In genomic region chr2:32084872-32085199, GRCm38 (mm10) we compare ENCODE assay signal across 7 mouse cellular contexts. TPM values are rescaled to one million over a fixed set of nuclear protein-coding genes. Genes with fewer than 3 reads are reported as not detected.
DNase-seq lines count a peak whose midpoint lies in the region; ATAC-seq and TF ChIP-seq lines count a peak whose summit lies in the region.

No protein-coding gene starts in this region.

- peaks cover 7% of the 10 kb centered on the region; the same call in 1 of the 2 replicates for H3K4me1 ChIP-seq in lung, postnatal 0 days (ENCODE audit: insufficient read depth, low read depth, low read length)
- peaks cover 27% of the 10 kb centered on the region for H3K4me1 ChIP-seq in forebrain, embryonic 15.5 days
- H3K4me1 ChIP-seq in liver, embryonic 12.5 days: peaks cover 69% of the 10 kb centered on the region
- peaks cover 2% of the 10 kb centered on the region; the same call in 1 of the 2 replicates for H3K4me1 ChIP-seq in stomach, postnatal 0 days (replicated peaks; ENCODE audit: control insufficient read depth, insufficient read depth)

- peak overlapping the region; percentile 57 for H3K4me3 ChIP-seq in lung, postnatal 0 days (ENCODE audit: low read depth, low read length)
- H3K4me3 ChIP-seq in forebrain, embryonic 15.5 days: peak overlapping the region; percentile 79
- peak overlapping the region; percentile 86 for H3K4me3 ChIP-seq in liver, embryonic 12.5 days
- peak overlapping the region; percentile 55 for H3K4me3 ChIP-seq in stomach, postnatal 0 days (ENCODE audit: low read depth, low read length)

- no peaks in the 10 kb centered on the region for H3K36me3 ChIP-seq in lung, postnatal 0 days (ENCODE audit: insufficient read depth, low read length)
- no peaks in the 10 kb centered on the region for H3K36me3 ChIP-seq in forebrain, embryonic 15.5 days
- H3K36me3 ChIP-seq in liver, embryonic 12.5 days: peaks cover 13% of the 10 kb centered on the region
- H3K36me3 ChIP-seq in stomach, postnatal 0 days (ENCODE audit: control insufficient read depth, insufficient read depth, low read length): no peaks in the 10 kb centered on the region

- no peak for DNase-seq in lung, postnatal 0 days (ENCODE audit: low spot score)
- DNase-seq in lung, postnatal 36 days: no peak
- DNase-seq in stomach, postnatal 0 days (ENCODE audit: low spot score): no peak
- DNase-seq in cerebellum, adult 11 months: no peak
- DNase-seq in frontal cortex, postnatal 10 days (ENCODE audit: low spot score in 2 of 2): no peak

- H3K9ac ChIP-seq in lung, postnatal 0 days (replicated peaks; ENCODE audit: low read depth): no peak overlapping the region
- no peak overlapping the region for H3K9ac ChIP-seq in forebrain, embryonic 15.5 days (replicated peaks)
- peak overlapping the region; percentile 91 for H3K9ac ChIP-seq in liver, embryonic 12.5 days
- no peak overlapping the region for H3K9ac ChIP-seq in stomach, postnatal 0 days (ENCODE audit: low read length)

- peak overlapping the region; percentile 86 for H3K4me2 ChIP-seq in lung, postnatal 0 days (replicated peaks; ENCODE audit: low read depth, low read length)
- H3K4me2 ChIP-seq in forebrain, embryonic 15.5 days (replicated peaks): peak overlapping the region; percentile 95
- H3K4me2 ChIP-seq in liver, embryonic 12.5 days: peak overlapping the region; percentile 100
- peak overlapping the region; percentile 97 for H3K4me2 ChIP-seq in stomach, postnatal 0 days (replicated peaks; ENCODE audit: low read depth)

- peaks cover 29% of the 10 kb centered on the region for H3K27me3 ChIP-seq in lung, postnatal 0 days (replicated peaks; ENCODE audit: insufficient read depth, low read length)
- peaks cover 65% of the 10 kb centered on the region for H3K27me3 ChIP-seq in forebrain, embryonic 15.5 days
- peaks cover 32% of the 10 kb centered on the region for H3K27me3 ChIP-seq in liver, embryonic 12.5 days (replicated peaks)
- peaks cover 11% of the 10 kb centered on the region; the same call in 1 of the 2 replicates for H3K27me3 ChIP-seq in stomach, postnatal 0 days (ENCODE audit: control insufficient read depth, insufficient read depth, low read length)

- H3K9me3 ChIP-seq in lung, postnatal 0 days (ENCODE audit: low read length): no peaks in the 10 kb centered on the region
- H3K9me3 ChIP-seq in forebrain, embryonic 15.5 days: no peaks in the 10 kb centered on the region
- no peaks in the 10 kb centered on the region for H3K9me3 ChIP-seq in liver, embryonic 12.5 days (replicated peaks)
- H3K9me3 ChIP-seq in stomach, postnatal 0 days (ENCODE audit: control insufficient read depth, low read length): no peaks in the 10 kb centered on the region

- H3K27ac ChIP-seq in lung, postnatal 0 days (ENCODE audit: low read length): no peak overlapping the region
- no peak overlapping the region for H3K27ac ChIP-seq in forebrain, embryonic 15.5 days (replicated peaks)
- H3K27ac ChIP-seq in liver, embryonic 12.5 days: peak overlapping the region; percentile 98
- no peak overlapping the region for H3K27ac ChIP-seq in stomach, postnatal 0 days (replicated peaks)

- ATAC-seq in lung, postnatal 0 days: no peak
- no peak for ATAC-seq in forebrain, embryonic 15.5 days (replicated peaks)
- ATAC-seq in liver, embryonic 12.5 days: no peak
- no peak for ATAC-seq in stomach, postnatal 0 days (ENCODE audit: low FRiP score, low TSS enrichment)

- WGBS in lung, postnatal 0 days: 23% methylated on average over 2 of the region's 2 CpGs
- WGBS in forebrain, embryonic 15.5 days: 20% methylated on average over 2 of the region's 2 CpGs
- WGBS in liver, embryonic 12.5 days (ENCODE audit: insufficient replicate concordance): 29% methylated on average over 2 of the region's 2 CpGs
- 35% methylated on average over 2 of the region's 2 CpGs for WGBS in stomach, postnatal 0 days

- no peak for TF ChIP-seq EP300 in lung, postnatal 0 days (IDR thresholded peaks at IDR 0.05)
- no peak for TF ChIP-seq EP300 in stomach, postnatal 0 days (optimal IDR thresholded peaks at IDR 0.05)

- TF ChIP-seq CTCF in lung, postnatal 0 days (IDR thresholded peaks at IDR 0.05): no peak
- no peak for TF ChIP-seq CTCF in stomach, postnatal 0 days (IDR thresholded peaks at IDR 0.05; ENCODE audit: low read depth)

RNA-seq across cellular contexts. Expression of gene Fam78a, which starts 0.2 kb away (rescaled TPM):
- 2.5 TPM in 2 replicates for polyA plus RNA-seq in lung, postnatal 0 days (2015; fragmentation: Nextera tagmentation; extraction: Ambion mirVana)
- polyA plus RNA-seq in forebrain, embryonic 15.5 days (2015; fragmentation: Nextera tagmentation; extraction: Ambion mirVana): 0.46 and 0.54 TPM in 2 replicates
- 22.4 and 22.6 TPM in 2 replicates for polyA plus RNA-seq in liver, embryonic 12.5 days (2016; fragmentation: Nextera tagmentation; extraction: Ambion mirVana)
- polyA plus RNA-seq in stomach, postnatal 0 days (2015; fragmentation: Nextera tagmentation; extraction: Ambion mirVana): 0.46 and 0.67 TPM in 2 replicates

RNA-seq across cellular contexts. Expression of gene Plpp7, which starts 10.5 kb away (rescaled TPM):
- 2.4 and 2.5 TPM in 2 replicates for polyA plus RNA-seq in lung, postnatal 0 days (2015; fragmentation: Nextera tagmentation; extraction: Ambion mirVana)
- 16.4 and 17.0 TPM in 2 replicates for polyA plus RNA-seq in forebrain, embryonic 15.5 days (2015; fragmentation: Nextera tagmentation; extraction: Ambion mirVana)
- polyA plus RNA-seq in liver, embryonic 12.5 days (2016; fragmentation: Nextera tagmentation; extraction: Ambion mirVana): 3.0 and 3.4 TPM in 2 replicates
- polyA plus RNA-seq in stomach, postnatal 0 days (2015; fragmentation: Nextera tagmentation; extraction: Ambion mirVana): 2.6 and 2.8 TPM in 2 replicates
